Mouse (Mus musculus): ENCODE measurements around the gene Fancc.
"Not testable (repeated sequence)": the region's sequence is repeated elsewhere in the genome, so short reads cannot be mapped to it uniquely, and the experiment has no call there.

The Fancc gene

GRCm38 (mm10) chr13:63515542-63515941 lies 18.5 kb upstream of the Fancc start:
- no peak for DNase-seq (ENCODE audit: low spot score in 2 of 2)

GRCm38 (mm10) chr13:63514931-63515360 lies 17.9 kb upstream of the Fancc start:
- no peak for DNase-seq (ENCODE audit: low spot score in 2 of 2)

- DNase-seq (ENCODE audit: low spot score in 2 of 2) = no peak
Measured at GRCm38 (mm10) chr13:63513374-63514098, 16.5 kb upstream of the Fancc start.

GRCm38 (mm10) chr13:63512411-63512810 lies 15.3 kb upstream of the Fancc start:
- no peak for DNase-seq (ENCODE audit: low spot score in 2 of 2)

GRCm38 (mm10) chr13:63507821-63508220 lies 10.7 kb upstream of the Fancc start:
- DNase-seq (ENCODE audit: low spot score in 2 of 2) = no peak

- no peak for DNase-seq (ENCODE audit: low spot score in 2 of 2)
Measured at GRCm38 (mm10) chr13:63507001-63507556, 10.0 kb upstream of the Fancc start.

GRCm38 (mm10) chr13:63506364-63506763 lies 9.3 kb upstream of the Fancc start:
- DNase-seq (ENCODE audit: low spot score in 2 of 2) = no peak

- no peak for DNase-seq (ENCODE audit: low spot score in 2 of 2)
Measured at GRCm38 (mm10) chr13:63502391-63502790, 5.3 kb upstream of the Fancc start.

GRCm38 (mm10) chr13:63499489-63499888 lies 2.4 kb upstream of the Fancc start:
- no peak for DNase-seq (ENCODE audit: low spot score in 2 of 2)

GRCm38 (mm10) chr13:63487707-63488042 lies 9.4 kb downstream of the Fancc start:
- DNase-seq (ENCODE audit: low spot score in 2 of 2) = no peak

GRCm38 (mm10) chr13:63486791-63487706 lies 10.0 kb downstream of the Fancc start:
- no peak for DNase-seq (ENCODE audit: low spot score in 2 of 2)

- DNase-seq (ENCODE audit: low spot score in 2 of 2) = no peak
Measured at GRCm38 (mm10) chr13:63475356-63475755, 21.7 kb downstream of the Fancc start.

- no peak for DNase-seq (ENCODE audit: low spot score in 2 of 2)
Measured at GRCm38 (mm10) chr13:63452898-63453297, 44.2 kb downstream of the Fancc start.

- no peak for DNase-seq (ENCODE audit: low spot score in 2 of 2)
Measured at GRCm38 (mm10) chr13:63451140-63451539, 45.9 kb downstream of the Fancc start.

GRCm38 (mm10) chr13:63445419-63445818 lies 51.7 kb downstream of the Fancc start:
- DNase-seq (ENCODE audit: low spot score in 2 of 2) = no peak

- DNase-seq (ENCODE audit: low spot score in 2 of 2) = no peak
Measured at GRCm38 (mm10) chr13:63432759-63433158, 64.3 kb downstream of the Fancc start.

- DNase-seq (ENCODE audit: low spot score in 2 of 2) = no peak
Measured at GRCm38 (mm10) chr13:63431857-63432191, 65.3 kb downstream of the Fancc start.

- DNase-seq (ENCODE audit: low spot score in 2 of 2) = peak; percentile 95 to 97
Measured at GRCm38 (mm10) chr13:63431030-63431856, 65.8 kb downstream of the Fancc start.

GRCm38 (mm10) chr13:63430681-63431029 lies 66.4 kb downstream of the Fancc start:
- DNase-seq (ENCODE audit: low spot score in 2 of 2) = no peak

- DNase-seq (ENCODE audit: low spot score in 2 of 2) = no peak
Measured at GRCm38 (mm10) chr13:63430206-63430605, 66.9 kb downstream of the Fancc start.

GRCm38 (mm10) chr13:63428211-63428610 lies 68.9 kb downstream of the Fancc start:
- DNase-seq (ENCODE audit: low spot score in 2 of 2) = not testable (repeated sequence)

- no peak for DNase-seq (ENCODE audit: low spot score in 2 of 2)
Measured at GRCm38 (mm10) chr13:63423060-63423459, 74.0 kb downstream of the Fancc start.

Data from thymus, postnatal 10 days (tissue).